Mouse (Mus musculus) c-Kit-positive CD71-positive TER-119-negative erythroid progenitor cells, embryonic 14.5 days (primary cell): Measurements from ENCODE around the gene Spata17.

ENCODE experiments used
- DNase-seq: peaks from one replicate; pipeline ENCODE4 v3.0.0-alpha.2; 2013; ENCODE audit warnings: low read depth

Gene Spata17

GRCm38 (mm10) chr1:187215181-187216116 lies at the start of gene Spata17, which contains the start of gene Gpatch2:
TSS of gene Spata17 (minus strand) at chr1:187215465.
TSS of gene Gpatch2 (plus strand) at chr1:187215508.
- peak; percentile 69 for DNase-seq

- DNase-seq = no peak
These were observed 43.5 kb upstream of the Spata17 start for GRCm38 (mm10) chr1:187258756-187259155.

- no peak for DNase-seq
These were observed 35.5 kb upstream of the Spata17 start for GRCm38 (mm10) chr1:187250741-187251262.

GRCm38 (mm10) chr1:187244734-187245133 lies 29.5 kb upstream of the Spata17 start:
- DNase-seq = no peak

GRCm38 (mm10) chr1:187241329-187241728 lies 26.1 kb upstream of the Spata17 start:
- DNase-seq = no peak

GRCm38 (mm10) chr1:187240304-187240703 lies 25.0 kb upstream of the Spata17 start:
- no peak for DNase-seq

- no peak for DNase-seq
These were observed 22.8 kb upstream of the Spata17 start for GRCm38 (mm10) chr1:187238061-187238460.

- DNase-seq = no peak
These were observed 21.0 kb upstream of the Spata17 start for GRCm38 (mm10) chr1:187236296-187236695.

- DNase-seq = no peak
These were observed 19.9 kb upstream of the Spata17 start for GRCm38 (mm10) chr1:187235161-187235560.

GRCm38 (mm10) chr1:187232996-187233615 lies 17.8 kb upstream of the Spata17 start:
- DNase-seq = no peak

GRCm38 (mm10) chr1:187232196-187232955 lies 17.1 kb upstream of the Spata17 start:
- DNase-seq = no peak

GRCm38 (mm10) chr1:187230255-187230654 lies 15.0 kb upstream of the Spata17 start:
- no peak for DNase-seq

GRCm38 (mm10) chr1:187228414-187229146 lies 13.3 kb upstream of the Spata17 start:
- DNase-seq = no peak

GRCm38 (mm10) chr1:187226328-187227025 lies 11.2 kb upstream of the Spata17 start:
- DNase-seq = no peak

- no peak for DNase-seq
These were observed 5.5 kb upstream of the Spata17 start for GRCm38 (mm10) chr1:187220756-187221155.

GRCm38 (mm10) chr1:187216620-187217410 lies 1.6 kb upstream of the Spata17 start:
- DNase-seq = no peak

- no peak for DNase-seq
These were observed 4.5 kb downstream of the Spata17 start for GRCm38 (mm10) chr1:187210736-187211135.

- DNase-seq = no peak
These were observed 5.8 kb downstream of the Spata17 start for GRCm38 (mm10) chr1:187209496-187209895.

GRCm38 (mm10) chr1:187205506-187205905 lies 9.8 kb downstream of the Spata17 start:
- no peak for DNase-seq

GRCm38 (mm10) chr1:187178546-187178945 lies 36.7 kb downstream of the Spata17 start:
- no peak for DNase-seq
